Mouse (Mus musculus) cerebellum, postnatal 14 days (tissue): Measurements from ENCODE around the gene Slc25a31.

ENCODE experiments used
- DNase-seq, 2 experiments: peaks; one replicate each; pipeline ENCODE4 v3.0.0; 2021; ENCODE audit warnings: mixed read lengths in 2 of 2

The Slc25a31 gene

GRCm38 (mm10) chr3:40708655-40709054 lies at the start of gene Slc25a31:
Gene Slc25a31, plus strand, starts transcription at chr3:40708855.
- DNase-seq = no peak

DNA sequence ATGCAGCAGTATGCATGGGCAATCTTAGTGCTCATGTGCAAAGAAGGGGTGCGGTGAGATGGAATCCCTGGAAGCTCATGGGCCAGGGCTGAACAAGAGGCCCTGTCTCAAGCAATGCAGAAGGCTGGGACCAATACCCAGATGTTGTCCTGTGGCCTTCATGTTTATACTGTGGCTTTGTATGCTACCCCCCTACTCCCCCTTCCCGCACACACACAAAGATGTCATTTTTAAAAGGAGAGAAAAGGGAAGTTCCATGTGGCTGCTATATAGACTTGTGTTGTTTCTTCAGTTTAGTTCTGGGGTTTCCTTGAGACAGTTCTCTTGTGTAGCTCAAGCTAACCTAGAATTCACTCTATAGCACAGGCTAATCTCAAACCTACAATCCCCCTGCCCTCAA lies 48.4 kb upstream of the Slc25a31 start:
- DNase-seq = no peak

DNA sequence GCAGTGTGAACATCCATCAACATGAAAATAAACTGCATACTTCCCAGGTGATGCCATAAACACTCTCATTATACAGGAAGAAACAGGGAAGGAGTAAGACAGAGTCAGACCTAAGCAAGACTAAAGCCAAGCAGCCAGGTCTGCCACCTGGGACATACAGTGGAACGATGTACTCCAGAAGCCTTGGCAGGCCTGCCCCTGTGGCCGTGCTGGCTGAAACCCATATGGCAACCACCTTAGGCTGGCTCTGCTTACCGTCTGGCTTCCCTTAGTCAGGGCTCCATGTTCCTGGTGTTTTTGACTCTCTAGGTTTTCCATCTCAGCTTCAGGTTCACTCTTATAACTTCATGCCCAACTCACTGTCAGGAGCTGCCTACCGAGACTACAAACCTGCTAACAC lies 42.5 kb upstream of the Slc25a31 start:
- peak; percentile 78 to 83 for DNase-seq

DNA sequence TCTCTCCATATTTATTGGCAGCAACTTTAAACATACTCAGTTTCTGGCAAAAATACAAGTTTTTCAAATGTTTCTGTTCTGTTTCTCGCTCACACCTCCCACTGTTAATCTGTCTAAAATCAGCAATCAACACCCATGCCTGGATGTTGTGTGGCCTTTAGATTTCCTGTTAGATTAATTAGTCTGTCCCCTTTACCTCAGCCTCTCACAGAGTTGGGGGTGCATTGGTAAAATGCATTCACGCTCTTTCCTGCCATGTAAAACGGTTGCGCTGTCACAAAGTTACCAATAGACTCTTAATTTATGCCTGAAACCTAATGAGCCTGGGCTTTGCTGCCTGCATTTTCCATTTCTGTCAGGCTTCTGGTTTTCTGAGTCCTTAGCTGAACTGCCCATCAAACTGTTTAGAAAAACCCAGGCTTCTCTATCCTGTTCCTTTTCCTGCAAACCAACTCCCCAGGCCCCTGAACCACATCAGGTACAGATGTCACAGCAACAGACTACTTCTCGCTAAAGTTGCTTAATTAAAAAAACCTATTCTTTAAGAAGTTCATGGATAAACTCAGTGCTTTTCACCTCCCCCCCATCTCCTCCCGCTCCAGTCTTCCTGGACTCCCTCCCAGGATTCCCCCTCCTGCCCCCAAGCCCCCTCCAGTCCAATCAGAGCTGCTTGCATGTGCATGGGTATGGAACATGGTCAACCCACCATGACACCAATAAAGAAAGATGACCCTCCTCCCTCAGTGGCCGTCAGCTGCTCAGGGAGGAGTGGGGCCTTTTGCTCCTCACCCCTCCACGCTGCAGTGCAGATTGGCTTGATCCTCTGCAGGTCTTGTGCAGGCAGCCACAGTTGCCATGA lies 41.6 kb upstream of the Slc25a31 start:
- no peak for DNase-seq

DNA sequence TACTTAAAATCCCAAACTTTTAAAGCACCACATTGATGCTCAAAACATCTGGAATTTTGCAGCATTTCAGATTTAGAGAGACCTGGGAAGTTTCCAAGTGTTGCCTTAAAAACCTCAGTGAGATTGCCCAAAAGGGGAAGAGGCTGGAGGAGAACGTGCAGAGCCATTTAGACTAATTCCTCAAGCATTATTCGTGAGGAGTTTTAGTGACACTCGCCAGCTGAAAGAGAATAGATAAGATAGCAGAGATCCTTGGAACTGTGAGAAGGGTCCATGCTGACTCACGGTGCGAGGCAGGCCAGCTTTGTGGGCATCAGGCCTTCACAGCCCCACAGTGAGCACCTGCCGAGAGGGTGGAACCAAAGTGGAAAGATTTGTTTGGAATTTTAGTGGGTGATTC lies 39.8 kb upstream of the Slc25a31 start:
- DNase-seq = no peak

GRCm38 (mm10) chr3:40669395-40669794 lies 39.3 kb upstream of the Slc25a31 start:
- DNase-seq = no peak

DNA sequence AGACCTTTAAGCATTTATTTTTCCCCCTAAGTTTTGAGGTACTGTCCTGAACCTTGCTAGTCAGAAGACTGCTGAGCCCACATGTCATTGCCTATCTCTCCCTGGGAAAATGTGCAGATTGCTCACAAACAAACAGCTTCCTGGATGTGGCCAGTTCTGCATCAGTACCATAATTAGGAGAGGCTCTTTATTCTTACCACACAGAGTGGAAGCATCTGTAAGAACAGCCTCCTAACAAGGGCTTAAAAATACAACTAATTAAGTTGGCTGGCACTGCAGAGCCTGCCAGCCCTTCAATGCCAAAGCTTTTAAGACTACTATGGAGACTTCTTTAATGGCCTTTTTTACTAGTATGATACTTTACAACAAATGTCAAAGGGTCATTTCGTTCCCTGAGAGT lies 35.1 kb upstream of the Slc25a31 start:
- no peak for DNase-seq

- DNase-seq = no peak
Measured at GRCm38 (mm10) chr3:40674873-40675405, 33.7 kb upstream of the Slc25a31 start.

- DNase-seq = no peak
Measured at GRCm38 (mm10) chr3:40678856-40679255, 29.8 kb upstream of the Slc25a31 start.

GRCm38 (mm10) chr3:40682404-40682803 lies 26.3 kb upstream of the Slc25a31 start:
- no peak for DNase-seq

DNA sequence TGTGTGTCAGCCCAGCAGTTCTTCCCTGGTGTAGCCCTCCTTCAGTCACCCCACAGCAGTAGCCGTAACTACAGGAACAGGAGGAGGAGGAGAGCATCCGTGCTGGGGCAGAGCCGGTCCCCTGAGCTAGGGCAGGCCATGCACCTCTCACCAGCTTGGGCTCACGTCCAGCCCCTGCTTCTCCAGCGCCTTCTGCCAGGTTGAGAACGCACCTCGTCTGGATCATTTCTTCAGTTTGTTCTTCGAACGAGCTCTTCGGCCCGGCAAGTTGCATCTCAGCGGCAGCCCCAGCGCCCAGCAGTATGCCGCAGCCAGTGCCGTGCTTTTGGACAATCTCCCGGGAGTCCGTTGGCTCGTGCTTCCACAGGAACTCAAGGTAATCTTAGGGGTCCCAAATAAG lies 25.5 kb upstream of the Slc25a31 start:
- DNase-seq = peak; percentile 42 to 59

DNA sequence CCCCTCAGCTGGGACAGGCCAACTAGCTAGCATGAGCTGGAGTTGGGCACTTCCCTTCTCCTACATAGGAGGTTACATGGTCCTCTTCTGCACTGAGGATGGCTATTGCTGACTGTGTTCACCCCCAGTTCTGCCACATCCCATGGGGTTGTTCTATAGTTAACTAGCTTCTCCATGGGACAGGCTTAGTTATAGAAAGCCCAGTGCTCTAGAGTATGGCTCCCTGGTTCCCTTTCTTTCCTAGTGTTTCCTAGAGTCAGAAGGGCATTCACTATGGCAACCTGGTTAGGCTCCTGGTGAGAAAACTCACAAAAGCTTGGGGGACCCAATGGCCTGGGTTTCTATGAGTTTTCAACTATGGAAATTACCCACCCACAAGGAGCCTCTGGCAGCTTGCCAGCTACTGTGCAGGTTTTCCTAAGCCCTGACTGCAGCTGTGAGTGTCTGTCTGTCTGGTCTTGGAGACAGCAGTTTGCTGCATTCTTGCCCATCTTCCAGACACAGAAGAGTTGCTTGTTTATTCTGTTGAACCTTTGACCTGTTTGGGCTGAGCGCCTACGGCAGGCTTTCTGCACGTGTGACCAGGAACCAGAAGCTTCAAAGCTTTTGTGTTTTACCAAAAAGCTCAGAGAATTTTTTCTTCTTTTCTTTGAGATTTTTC lies 22.7 kb upstream of the Slc25a31 start:
- DNase-seq = peak in 1 of 2 experiments; percentile 40

DNA sequence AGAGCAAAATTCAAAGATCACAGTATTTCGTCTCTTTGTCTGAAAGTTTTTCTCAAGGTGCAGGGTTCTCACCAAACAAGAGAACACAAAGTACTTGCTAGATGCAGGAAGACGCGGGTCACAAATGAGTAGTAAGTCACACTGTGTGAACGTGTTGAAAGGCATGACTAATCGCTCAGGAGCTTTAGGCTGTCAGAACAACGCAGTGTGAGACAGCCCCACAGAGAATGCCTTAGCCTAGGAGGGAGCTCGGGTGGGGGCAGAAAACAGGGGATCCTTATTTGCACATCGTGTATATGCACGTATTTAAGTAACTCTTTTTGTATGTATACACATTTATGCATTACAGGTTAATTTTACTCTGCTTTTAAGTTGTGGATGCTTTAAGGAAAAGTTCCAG lies 21.8 kb upstream of the Slc25a31 start:
- DNase-seq = no peak

- DNase-seq = no peak
Measured at GRCm38 (mm10) chr3:40687588-40687987, 21.1 kb upstream of the Slc25a31 start.

GRCm38 (mm10) chr3:40691566-40691965 lies 17.1 kb upstream of the Slc25a31 start:
- peak; percentile 63 to 72 for DNase-seq

- DNase-seq = no peak
Measured at GRCm38 (mm10) chr3:40693435-40693834, 15.2 kb upstream of the Slc25a31 start.

- DNase-seq = no peak
Measured at GRCm38 (mm10) chr3:40693960-40694359, 14.7 kb upstream of the Slc25a31 start.

- peak in 1 of 2 experiments; percentile 48 for DNase-seq
Measured at GRCm38 (mm10) chr3:40694438-40694837, 14.2 kb upstream of the Slc25a31 start.

GRCm38 (mm10) chr3:40695162-40695561 lies 13.5 kb upstream of the Slc25a31 start:
- no peak for DNase-seq

DNA sequence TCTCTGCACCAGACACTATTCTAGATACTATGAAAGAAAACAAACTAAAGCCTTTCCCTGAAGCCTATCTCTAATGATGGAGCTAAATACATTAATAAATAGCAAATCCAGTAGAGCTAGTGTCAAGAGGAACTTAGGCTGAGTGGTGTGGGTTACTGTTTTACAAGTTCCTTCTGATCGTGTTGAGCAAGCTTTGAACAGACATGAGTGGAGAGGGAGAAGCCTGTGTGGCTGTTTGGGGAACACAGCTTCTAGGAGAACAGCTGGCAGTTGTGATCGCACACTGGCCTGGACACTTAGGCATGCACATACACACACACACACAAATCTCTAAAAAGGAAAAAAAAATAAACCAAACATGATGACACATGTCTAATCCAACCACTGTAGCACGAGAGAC lies 9.8 kb upstream of the Slc25a31 start:
- no peak for DNase-seq

DNA sequence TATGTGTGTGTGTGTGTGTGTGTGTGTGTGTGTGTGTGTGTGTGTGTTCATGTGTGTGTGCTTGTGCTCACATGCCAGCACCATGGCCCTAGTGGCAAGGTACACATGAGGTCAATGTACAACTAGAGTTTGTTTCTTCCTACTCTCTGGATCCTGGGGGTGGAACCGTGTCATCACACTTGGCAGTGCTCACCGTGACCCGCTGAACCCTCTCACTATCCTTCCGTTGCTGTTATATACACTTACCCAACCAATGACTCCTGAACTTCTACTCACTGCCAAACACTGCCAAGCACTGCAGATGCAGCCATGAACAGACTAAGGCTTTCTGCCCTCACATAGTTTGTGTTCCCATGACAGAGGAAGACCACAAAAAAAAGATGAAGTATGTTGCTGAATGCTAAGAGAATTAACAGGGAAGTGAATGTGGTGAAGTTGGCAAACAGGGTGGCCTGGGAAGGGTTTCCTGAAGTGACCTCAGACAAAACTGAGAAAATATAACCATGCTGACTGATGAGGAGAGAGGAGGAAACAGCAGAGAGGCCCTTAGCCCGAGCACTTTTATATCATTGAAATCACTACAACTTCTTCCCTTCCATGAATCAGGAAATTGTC lies 3.7 kb upstream of the Slc25a31 start:
- DNase-seq = no peak

DNA sequence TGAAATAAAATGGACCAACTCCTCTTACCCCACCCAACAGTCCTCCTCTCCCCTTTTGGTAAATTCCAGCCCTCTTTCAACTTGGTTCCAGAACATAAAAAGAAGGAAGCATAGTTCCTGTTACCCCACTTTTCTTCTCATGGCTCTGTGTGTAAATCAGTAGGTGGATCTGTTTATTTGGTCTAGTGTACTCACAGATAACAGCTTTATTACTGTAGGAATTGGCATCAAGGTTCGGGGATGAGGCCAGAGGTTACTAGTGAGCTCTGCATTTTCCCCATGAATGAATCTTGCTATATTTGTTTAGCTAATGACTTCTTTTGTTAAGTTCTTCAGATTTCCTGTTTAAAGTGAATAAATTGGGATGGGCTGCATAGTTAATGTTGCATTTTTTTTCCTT lies 7.4 kb downstream of the Slc25a31 start:
- no peak for DNase-seq

DNA sequence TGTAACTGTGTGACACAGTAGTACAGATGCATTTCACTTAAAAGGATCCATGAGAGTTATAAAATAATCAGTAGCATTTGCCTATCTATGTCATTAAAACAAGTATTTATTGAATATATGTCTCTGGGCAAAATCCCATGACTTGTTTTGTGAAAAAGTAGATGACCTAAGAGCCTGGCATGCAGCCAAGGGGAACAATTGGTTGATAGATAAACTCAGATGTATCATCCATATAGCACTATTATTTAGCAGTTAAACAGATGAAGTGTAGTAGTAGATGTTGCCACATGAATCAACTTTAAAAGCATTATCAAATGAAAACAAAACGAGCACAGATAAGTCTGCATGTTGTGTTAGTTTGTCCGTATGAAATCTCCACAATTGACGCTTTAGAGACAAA lies 10.4 kb downstream of the Slc25a31 start:
- no peak for DNase-seq
